Mouse (Mus musculus): ENCODE measurements around the gene Cdh23.

The Cdh23 gene

DNA sequence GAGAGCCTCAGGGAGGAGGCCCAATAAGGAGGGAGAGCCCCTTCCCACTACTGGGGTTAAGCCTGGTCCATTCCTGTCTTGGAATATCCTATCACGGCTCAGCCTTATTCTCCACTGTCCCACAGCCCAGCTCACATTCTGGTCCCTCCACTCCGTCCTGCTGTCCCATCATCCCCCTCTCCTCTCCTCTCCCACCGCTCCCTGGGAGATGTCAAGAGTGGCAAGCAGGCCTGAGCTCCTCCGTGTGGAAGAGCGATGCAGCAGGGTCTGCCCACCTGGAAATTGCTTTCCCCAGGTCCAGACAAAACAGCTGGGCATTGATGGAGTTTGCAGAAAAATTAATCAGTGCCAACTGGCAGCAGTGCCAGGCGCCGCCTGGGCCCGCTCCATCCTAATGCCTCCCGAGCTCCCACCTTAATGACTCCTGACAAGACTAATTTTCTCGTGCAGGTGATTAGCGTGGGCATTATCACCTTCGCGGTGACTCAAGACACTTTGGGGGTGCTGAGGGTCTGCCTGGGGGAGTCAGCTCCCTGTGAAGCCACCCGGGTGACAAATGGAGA is 52.1 kb downstream of the Cdh23 start:
- no peak for DNase-seq (ENCODE audit: low read depth in 1 of 2, low spot score in 2 of 2)

DNA sequence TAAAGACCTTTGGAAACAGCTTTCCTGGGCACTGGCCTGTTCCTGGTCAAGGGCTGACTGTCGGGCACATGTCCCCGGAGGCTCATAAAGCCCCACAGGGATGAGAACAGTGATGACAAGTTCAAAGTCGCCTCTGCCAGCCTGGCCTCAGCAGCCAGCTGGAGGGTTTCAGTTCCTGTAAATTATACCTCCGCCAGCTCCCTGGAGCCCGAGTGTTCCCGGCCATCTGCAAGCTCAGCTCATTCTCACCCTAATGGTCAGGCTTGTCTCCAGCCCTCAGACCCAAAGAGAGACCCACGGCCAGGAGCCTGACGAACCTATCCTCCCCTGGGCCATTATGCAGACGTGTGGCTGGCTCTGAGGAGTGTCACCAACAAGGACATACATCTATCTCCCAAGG is 57.0 kb downstream of the Cdh23 start:
- DNase-seq (ENCODE audit: low read depth in 1 of 2, low spot score in 2 of 2), result no peak

DNA sequence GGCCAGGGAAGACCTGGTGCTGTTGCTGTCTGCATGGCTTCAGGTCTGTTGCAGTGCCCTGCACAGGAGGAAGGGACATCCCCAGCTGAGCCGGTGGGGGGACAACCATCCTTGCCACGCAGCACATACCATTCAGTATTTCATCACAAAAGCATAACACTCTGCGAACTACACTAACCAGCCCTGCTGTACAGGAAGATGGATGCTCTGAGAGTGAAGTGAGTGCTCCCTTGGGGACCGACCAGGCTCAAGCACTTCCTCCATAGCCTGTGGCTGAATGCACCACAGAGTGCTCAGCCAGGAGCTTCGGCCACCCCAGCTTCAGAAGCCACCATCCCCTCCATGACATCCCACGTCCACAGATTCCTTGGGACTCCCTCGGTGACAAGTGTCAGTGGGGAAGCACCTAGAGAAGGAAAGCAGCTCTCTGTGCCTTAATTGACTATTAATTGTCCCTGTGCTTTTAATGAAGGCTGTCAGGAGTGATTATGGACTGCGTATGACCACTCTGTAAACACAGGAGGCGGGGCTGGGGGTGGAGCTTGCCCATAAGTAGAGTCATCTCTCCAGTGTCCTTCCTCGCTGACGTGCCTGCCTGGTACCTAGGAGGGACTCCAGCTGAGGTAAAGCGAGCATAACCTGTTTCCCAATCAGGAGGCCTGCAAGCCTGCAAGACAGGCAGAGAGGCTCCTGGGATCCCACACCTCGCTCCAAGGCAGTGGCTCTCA is 60.6 kb downstream of the Cdh23 start:
- DNase-seq (ENCODE audit: low read depth in 1 of 2, low spot score in 2 of 2), result no peak

DNA sequence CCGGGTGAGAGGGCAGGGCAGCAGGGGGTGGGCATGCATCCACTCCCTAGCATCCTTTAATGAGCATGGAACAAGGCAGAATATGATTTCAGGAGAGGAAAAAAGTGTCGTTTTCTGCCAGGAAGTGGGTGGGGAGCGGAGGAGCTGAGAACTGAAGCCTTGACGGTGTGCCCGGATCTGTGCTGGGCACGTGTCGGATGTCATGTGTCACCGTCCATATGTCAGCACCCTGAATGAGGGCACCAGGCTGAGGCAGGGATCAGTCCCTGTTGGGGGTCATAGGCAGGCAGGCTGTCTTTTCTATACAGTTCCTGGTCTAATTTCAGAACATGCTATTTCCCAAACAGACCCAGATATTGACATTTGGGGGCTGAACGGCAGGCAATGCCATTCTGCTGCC is 61.9 kb downstream of the Cdh23 start:
- DNase-seq (ENCODE audit: low read depth in 1 of 2, low spot score in 2 of 2), result no peak

- DNase-seq (ENCODE audit: low read depth in 1 of 2, low spot score in 2 of 2), result no peak
These were observed 70.2 kb downstream of the Cdh23 start for GRCm38 (mm10) chr10:60626086-60626485.

- no peak for DNase-seq (ENCODE audit: low read depth in 1 of 2, low spot score in 2 of 2)
These were observed 70.8 kb downstream of the Cdh23 start for GRCm38 (mm10) chr10:60625511-60625910.

GRCm38 (mm10) chr10:60624945-60625344 is 71.3 kb downstream of the Cdh23 start:
- DNase-seq (ENCODE audit: low read depth in 1 of 2, low spot score in 2 of 2), result no peak

DNA sequence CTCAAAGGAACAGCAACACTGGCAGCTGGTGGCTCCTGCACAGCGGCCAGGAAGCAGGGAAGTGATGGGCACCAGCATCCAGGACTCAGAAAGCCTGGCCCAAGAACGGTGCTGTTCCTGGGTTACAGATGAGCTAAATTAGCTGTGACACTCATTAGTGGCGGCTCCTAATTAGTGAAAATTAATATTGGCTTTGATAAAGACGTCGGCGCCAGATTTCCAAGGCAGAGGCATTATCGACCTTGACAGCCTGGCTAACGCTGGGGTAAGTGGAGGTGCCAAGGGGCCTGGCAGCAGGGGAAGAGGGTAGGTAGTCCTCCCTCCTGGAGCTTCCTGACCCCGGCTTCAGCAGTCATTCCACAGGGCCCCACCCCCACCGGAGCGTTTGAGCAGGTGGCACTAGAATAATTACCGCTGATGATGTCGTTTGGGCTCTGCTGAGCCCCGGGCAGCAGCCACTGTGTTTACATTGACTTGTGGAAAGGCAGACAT is 72.0 kb downstream of the Cdh23 start:
- DNase-seq (ENCODE audit: low read depth in 1 of 2, low spot score in 2 of 2), result no peak

- DNase-seq (ENCODE audit: low read depth in 1 of 2, low spot score in 2 of 2), result no peak
These were observed 73.5 kb downstream of the Cdh23 start for GRCm38 (mm10) chr10:60622836-60623235.

- DNase-seq (ENCODE audit: low read depth in 1 of 2, low spot score in 2 of 2), result no peak
These were observed 74.7 kb downstream of the Cdh23 start for GRCm38 (mm10) chr10:60621470-60622170.

GRCm38 (mm10) chr10:60615898-60616297 is 80.4 kb downstream of the Cdh23 start:
- no peak for DNase-seq (ENCODE audit: low read depth in 1 of 2, low spot score in 2 of 2)

DNA sequence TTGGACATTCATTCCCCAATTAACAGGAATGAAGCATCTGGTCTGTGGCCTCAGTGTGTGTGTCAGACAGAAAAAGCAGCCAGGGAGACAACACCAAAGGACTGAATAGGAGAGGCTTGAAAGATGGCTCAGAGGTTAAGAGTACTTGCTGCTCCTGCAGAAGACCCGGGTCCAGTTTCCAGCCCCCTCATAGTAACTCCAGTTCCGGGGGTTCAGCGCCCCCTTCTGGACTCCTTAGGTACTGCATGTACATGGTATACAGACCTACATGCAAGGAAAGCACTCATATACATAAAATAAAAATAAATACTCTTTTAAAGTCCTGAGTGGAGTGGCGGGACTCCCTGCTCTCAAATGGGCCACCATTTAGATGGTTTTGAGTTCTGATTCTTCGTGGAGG is 83.4 kb downstream of the Cdh23 start:
- no peak for DNase-seq (ENCODE audit: low read depth in 1 of 2, low spot score in 2 of 2)

GRCm38 (mm10) chr10:60607166-60607565 is 89.1 kb downstream of the Cdh23 start:
- no peak for DNase-seq (ENCODE audit: low read depth in 1 of 2, low spot score in 2 of 2)

DNA sequence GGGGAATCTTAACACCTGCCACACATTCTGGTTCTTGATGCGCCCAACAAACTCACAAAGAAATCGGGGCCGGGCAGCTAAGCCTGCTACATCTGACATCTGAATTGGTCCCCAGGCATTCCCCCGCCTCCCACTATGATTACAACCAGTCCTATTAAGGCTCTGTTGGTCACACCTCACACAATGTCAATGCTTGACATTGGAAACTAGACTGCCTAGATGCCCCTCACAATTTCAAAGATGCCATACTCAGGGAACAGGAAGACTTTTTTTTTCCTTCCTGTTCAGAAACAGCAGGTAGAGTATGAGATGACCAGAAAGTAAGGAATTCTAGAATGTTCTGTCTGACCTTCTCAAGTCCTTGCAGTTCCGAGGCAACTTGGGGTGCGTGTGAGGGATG is 89.6 kb downstream of the Cdh23 start:
- no peak for DNase-seq (ENCODE audit: low read depth in 1 of 2, low spot score in 2 of 2)

- no peak for DNase-seq (ENCODE audit: low read depth in 1 of 2, low spot score in 2 of 2)
These were observed 94.1 kb downstream of the Cdh23 start for GRCm38 (mm10) chr10:60602235-60602634.

- DNase-seq (ENCODE audit: low read depth in 1 of 2, low spot score in 2 of 2), result no peak
These were observed 101.1 kb downstream of the Cdh23 start for GRCm38 (mm10) chr10:60595166-60595565.

DNA sequence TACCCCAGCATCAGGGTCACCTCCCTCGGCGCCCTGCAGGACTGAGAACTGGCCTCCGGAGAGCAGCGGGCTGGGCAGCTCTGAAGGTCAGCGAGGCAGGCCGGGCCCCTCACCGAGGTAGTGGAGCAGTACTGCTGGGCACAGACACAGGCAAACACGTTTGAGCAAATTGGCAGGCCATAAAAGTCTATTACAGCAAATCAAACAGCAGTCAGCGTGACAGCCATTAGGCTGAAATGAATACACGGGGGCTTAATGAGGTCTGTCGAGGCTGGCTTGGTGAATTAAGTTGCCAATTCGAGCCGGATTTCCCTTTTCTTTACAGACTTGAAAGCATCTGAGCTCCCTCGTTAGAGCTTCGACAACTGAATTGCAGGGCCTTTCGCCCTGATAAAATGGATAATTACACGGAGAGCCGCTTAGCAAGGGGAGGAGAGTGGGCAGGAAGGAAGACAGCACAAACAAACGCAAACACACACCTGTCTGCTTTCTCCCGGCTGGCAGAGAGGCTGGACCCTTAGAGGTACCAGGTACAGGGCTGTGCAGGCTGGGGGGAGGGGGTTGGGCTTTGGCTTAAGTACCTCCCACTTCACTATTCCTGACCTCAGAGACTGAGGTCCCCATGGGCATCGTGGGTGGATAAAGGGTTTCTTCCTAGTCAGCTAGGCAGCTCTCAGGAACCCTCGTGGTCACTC is 103.3 kb downstream of the Cdh23 start:
- no peak for DNase-seq (ENCODE audit: low read depth in 1 of 2, low spot score in 2 of 2)

DNA sequence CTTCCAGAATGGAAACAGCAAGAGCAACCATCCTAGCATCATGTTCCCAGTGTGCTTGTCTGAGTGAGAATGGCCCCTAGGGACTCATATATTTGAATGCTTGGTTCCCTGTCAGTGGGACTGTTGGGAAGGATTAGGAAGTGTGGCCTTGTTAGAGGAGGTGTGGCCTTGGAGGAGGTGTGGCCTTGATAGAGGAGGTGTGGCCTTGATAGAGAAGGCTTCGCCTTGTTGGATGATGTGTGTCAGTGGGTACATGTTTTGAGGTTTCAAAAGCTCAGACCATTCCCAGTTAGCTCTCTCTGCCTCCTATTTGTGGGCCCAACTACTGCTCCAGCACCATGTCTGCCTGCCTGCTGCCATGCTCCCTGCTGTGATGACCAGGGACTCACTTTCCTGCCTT is 105.0 kb downstream of the Cdh23 start:
- DNase-seq (ENCODE audit: low read depth in 1 of 2, low spot score in 2 of 2), result no peak

- DNase-seq (ENCODE audit: low read depth in 1 of 2, low spot score in 2 of 2), result no peak
These were observed 106.0 kb downstream of the Cdh23 start for GRCm38 (mm10) chr10:60590241-60590640.

- no peak for DNase-seq (ENCODE audit: low read depth in 1 of 2, low spot score in 2 of 2)
These were observed 110.6 kb downstream of the Cdh23 start for GRCm38 (mm10) chr10:60585691-60586090.

- no peak for DNase-seq (ENCODE audit: low read depth in 1 of 2, low spot score in 2 of 2)
These were observed 113.3 kb downstream of the Cdh23 start for GRCm38 (mm10) chr10:60582956-60583355.

- DNase-seq (ENCODE audit: low read depth in 1 of 2, low spot score in 2 of 2), result no peak
These were observed 115.6 kb downstream of the Cdh23 start for GRCm38 (mm10) chr10:60580666-60581065.

Data from monocyte, adult 2 months (primary cell).